Mouse (Mus musculus): Measurements from ENCODE around the gene Epha4. TPM values are rescaled to one million over a fixed set of nuclear protein-coding genes. Genes with fewer than 3 reads are reported as not detected.

Epha4 gene
- polyA plus RNA-seq, 1 experiment from 2014 or later, result 12.0 TPM

DNA sequence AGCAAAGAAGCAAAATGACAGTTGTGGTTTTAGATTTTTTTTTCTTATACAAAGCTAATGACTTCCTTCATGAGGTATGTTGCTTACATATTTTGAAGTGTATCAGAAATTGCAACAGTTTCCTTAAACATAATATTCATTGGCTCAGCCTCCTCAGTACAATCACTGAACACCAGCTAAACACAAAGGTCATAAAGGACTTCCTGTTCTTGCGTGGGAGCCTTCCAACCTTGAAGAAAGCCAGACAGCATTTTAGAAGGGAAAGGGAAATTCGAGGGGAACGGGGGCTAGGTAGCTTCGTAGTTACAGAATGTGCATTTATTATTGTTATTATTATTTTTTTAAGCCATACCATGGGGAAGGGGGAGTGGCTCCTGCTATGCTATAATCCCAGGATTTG is 76.2 kb downstream of the Epha4 start:
- Histone ChIP-seq H3K9ac (ENCODE audit: low read depth, low read length) (no peak overlapping the region), H3K4me3 (replicated peaks; ENCODE audit: low read depth, low read length) (no peak overlapping the region), H3K36me3 (ENCODE audit: insufficient read depth, low read length) (no peaks in the 10 kb centered on the region), H3K4me1 (replicated peaks; ENCODE audit: insufficient read depth, low read length) (peaks cover 9% of the 10 kb centered on the region; the same call in 1 of the 2 replicates), H3K27ac (no peak overlapping the region), H3K4me2 (ENCODE audit: low read length) (no peak overlapping the region), H3K9me3 (replicated peaks; ENCODE audit: low read length) (no peaks in the 10 kb centered on the region), H3K27me3 (ENCODE audit: insufficient read depth, low read length) (no peaks in the 10 kb centered on the region)
- 9% methylated on average over 4 of the region's 4 CpGs for WGBS
- peak; percentile 32 for DNase-seq (ENCODE audit: low spot score)
- no peak for TF ChIP-seq CTCF (IDR thresholded peaks at IDR 0.05; ENCODE audit: low read depth)
- no peak for ATAC-seq (replicated peaks; ENCODE audit: low FRiP score, low read depth)

DNA sequence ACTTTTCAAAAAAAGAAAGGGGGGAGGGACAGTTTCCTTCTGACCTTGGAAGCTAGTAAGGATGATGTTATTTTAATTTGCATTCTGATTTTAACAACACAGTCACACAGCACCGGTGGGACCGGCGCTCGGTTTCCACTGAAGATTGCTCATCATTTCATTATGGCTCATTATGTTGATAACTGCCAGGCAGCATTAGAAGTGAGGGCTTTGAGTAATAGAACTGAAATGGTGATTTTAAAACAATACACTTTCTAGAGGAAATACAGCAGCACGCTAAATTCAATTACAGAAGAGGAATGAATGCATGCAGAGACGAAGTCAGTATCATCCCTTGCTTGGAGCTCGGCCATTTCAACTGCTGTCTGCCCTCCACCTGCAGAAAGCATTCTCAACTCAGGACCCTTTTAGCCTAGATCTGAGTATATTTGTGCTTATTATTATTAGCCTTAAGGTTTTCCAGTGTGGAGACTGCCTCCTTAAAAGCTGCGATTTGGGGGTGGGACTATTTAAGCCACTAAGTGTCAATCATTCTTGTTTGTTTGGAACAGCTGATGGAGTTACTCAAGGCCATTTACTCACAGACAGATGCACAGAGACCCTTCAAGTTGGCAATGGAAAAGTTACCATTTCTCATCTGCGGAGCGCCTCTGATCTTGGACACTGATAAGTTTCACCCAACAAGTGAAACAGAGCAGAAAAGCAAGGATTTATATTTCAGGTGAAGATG is 76.8 kb downstream of the Epha4 start:
- no peak for DNase-seq (ENCODE audit: low spot score)
- Histone ChIP-seq H3K9me3 (replicated peaks; ENCODE audit: low read length) (no peaks in the 10 kb centered on the region), H3K4me3 (replicated peaks; ENCODE audit: low read depth, low read length) (no peak overlapping the region), H3K36me3 (ENCODE audit: insufficient read depth, low read length) (no peaks in the 10 kb centered on the region), H3K4me1 (replicated peaks; ENCODE audit: insufficient read depth, low read length) (peaks cover 9% of the 10 kb centered on the region; the same call in 1 of the 2 replicates), H3K27me3 (ENCODE audit: insufficient read depth, low read length) (no peaks in the 10 kb centered on the region), H3K27ac (no peak overlapping the region), H3K4me2 (ENCODE audit: low read length) (no peak overlapping the region), H3K9ac (ENCODE audit: low read depth, low read length) (no peak overlapping the region)
- WGBS, result 76% methylated on average over 10 of the region's 10 CpGs
- ATAC-seq (replicated peaks; ENCODE audit: low FRiP score, low read depth), result no peak
- TF ChIP-seq CTCF (IDR thresholded peaks at IDR 0.05; ENCODE audit: low read depth), result no peak

DNA sequence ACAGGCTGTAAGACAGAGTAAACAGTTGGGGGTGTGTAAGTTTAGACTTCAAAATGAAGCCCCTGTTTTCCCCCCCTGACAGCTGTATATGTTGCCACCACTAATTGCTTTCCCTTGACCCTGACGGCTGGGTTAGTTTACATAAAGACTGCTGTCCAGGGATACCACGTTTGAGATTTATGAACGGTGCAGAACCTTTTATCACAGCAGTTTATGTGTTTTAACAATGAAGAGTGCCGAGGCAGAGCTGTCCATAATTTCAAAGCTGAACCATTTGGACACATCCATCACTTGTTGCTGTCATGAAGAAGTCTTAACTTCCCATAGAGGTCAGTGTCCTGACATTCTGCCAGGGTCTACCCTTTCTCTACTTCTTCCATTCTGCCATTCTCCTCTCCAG is 79.8 kb downstream of the Epha4 start:
- no peak overlapping the region for H3K4me2 ChIP-seq (ENCODE audit: low read length)
- 16% methylated on average over 4 of the region's 4 CpGs for WGBS
- no peak for DNase-seq (ENCODE audit: low spot score)
- 0 out of 2 replicates have a peak, but pooled peaks cover 7% of the 10 kb centered on the region for H3K4me1 ChIP-seq (replicated peaks; ENCODE audit: insufficient read depth, low read length)
- H3K27ac ChIP-seq, result no peak overlapping the region
- no peak overlapping the region for H3K9ac ChIP-seq (ENCODE audit: low read depth, low read length)
- no peak for ATAC-seq (replicated peaks; ENCODE audit: low FRiP score, low read depth)
- no peaks in the 10 kb centered on the region for H3K9me3 ChIP-seq (replicated peaks; ENCODE audit: low read length)
- H3K27me3 ChIP-seq (ENCODE audit: insufficient read depth, low read length), result no peaks in the 10 kb centered on the region
- no peaks in the 10 kb centered on the region for H3K36me3 ChIP-seq (ENCODE audit: insufficient read depth, low read length)
- TF ChIP-seq CTCF (IDR thresholded peaks at IDR 0.05; ENCODE audit: low read depth), result no peak
- H3K4me3 ChIP-seq (replicated peaks; ENCODE audit: low read depth, low read length), result no peak overlapping the region

DNA sequence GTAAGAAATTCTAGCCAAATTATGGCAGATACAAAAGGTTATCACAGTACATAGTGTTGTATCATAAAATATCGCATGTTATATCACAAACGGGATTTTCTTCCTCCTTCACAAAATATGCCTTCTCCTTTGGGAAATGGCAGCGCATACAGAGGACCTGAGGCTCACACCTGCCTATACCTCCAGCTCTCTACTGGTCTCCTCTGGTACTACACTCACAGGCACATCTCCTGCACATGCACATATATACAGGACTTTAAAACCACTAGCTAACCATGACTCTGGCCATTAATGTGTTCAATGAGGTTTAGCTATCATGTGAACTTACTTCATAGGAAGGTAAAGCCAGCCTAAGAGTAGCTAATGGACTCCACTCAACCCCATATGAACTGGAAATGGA is 81.7 kb downstream of the Epha4 start:
- no peak overlapping the region for H3K4me2 ChIP-seq (ENCODE audit: low read length)
- TF ChIP-seq CTCF (IDR thresholded peaks at IDR 0.05; ENCODE audit: low read depth), result no peak
- H3K4me3 ChIP-seq (replicated peaks; ENCODE audit: low read depth, low read length), result no peak overlapping the region
- ATAC-seq (replicated peaks; ENCODE audit: low FRiP score, low read depth) (no peak), DNase-seq (ENCODE audit: low spot score) (no peak)
- no peaks in the 10 kb centered on the region for H3K36me3 ChIP-seq (ENCODE audit: insufficient read depth, low read length)
- no peak overlapping the region for H3K27ac ChIP-seq
- H3K9me3 ChIP-seq (replicated peaks; ENCODE audit: low read length), result no peaks in the 10 kb centered on the region
- H3K4me1 ChIP-seq (replicated peaks; ENCODE audit: insufficient read depth, low read length), result 0 out of 2 replicates have a peak, but pooled peaks cover 7% of the 10 kb centered on the region
- no peak overlapping the region for H3K9ac ChIP-seq (ENCODE audit: low read depth, low read length)
- 87% methylated on average over 3 of the region's 3 CpGs for WGBS
- no peaks in the 10 kb centered on the region for H3K27me3 ChIP-seq (ENCODE audit: insufficient read depth, low read length)

DNA sequence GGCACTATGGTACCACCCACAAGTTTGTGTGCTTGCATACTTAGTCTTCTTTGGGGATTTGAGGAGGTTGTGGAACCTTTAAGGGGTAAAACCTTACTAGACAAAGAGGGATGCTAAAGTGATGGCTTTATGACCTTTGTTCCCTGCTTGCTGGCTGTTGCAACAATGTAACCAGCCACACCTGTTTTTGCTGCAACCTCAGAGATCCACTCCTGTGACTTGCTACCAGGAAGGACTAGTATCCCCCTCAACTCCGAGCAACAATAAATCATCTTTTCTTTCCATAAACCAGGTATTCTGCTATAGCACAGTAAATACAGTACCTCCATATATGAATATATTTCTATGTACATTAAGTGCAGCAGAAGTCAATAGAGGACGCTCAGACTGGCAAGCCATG is 82.4 kb downstream of the Epha4 start:
- 0 out of 2 replicates have a peak, but pooled peaks cover 7% of the 10 kb centered on the region for H3K4me1 ChIP-seq (replicated peaks; ENCODE audit: insufficient read depth, low read length)
- H3K9me3 ChIP-seq (replicated peaks; ENCODE audit: low read length), result no peaks in the 10 kb centered on the region
- WGBS, result 91% methylated on average over 2 of the region's 2 CpGs
- no peak for TF ChIP-seq CTCF (IDR thresholded peaks at IDR 0.05; ENCODE audit: low read depth)
- H3K27ac ChIP-seq, result no peak overlapping the region
- ATAC-seq (replicated peaks; ENCODE audit: low FRiP score, low read depth) (no peak), DNase-seq (ENCODE audit: low spot score) (no peak)
- H3K4me2 ChIP-seq (ENCODE audit: low read length), result no peak overlapping the region
- no peak overlapping the region for H3K4me3 ChIP-seq (replicated peaks; ENCODE audit: low read depth, low read length)
- no peaks in the 10 kb centered on the region for H3K36me3 ChIP-seq (ENCODE audit: insufficient read depth, low read length)
- H3K27me3 ChIP-seq (ENCODE audit: insufficient read depth, low read length), result no peaks in the 10 kb centered on the region
- no peak overlapping the region for H3K9ac ChIP-seq (ENCODE audit: low read depth, low read length)

DNA sequence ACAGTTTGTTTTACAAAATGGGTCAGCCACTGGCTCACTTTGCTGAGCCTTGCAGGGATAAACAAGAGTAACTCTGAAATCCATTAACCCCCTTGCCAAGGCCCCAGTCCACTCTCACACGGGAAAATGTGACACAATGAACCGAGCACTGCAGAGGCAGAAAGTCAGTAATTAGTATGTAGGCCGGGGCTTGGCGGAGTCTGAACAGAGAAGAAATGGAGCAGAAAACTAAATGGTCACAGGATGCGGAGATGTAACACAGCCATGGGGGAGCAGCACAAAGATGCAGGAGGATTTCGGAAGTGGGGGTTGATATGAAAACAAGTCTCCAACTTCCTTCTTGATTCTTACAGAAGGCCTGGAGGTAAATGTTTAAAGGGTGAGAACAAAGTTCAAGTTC is 85.7 kb downstream of the Epha4 start:
- Histone ChIP-seq H3K27me3 (ENCODE audit: insufficient read depth, low read length) (no peaks in the 10 kb centered on the region), H3K27ac (no peak overlapping the region), H3K9me3 (replicated peaks; ENCODE audit: low read length) (no peaks in the 10 kb centered on the region), H3K4me1 (replicated peaks; ENCODE audit: insufficient read depth, low read length) (0 out of 2 replicates have a peak, but pooled peaks cover 4% of the 10 kb centered on the region), H3K4me3 (replicated peaks; ENCODE audit: low read depth, low read length) (no peak overlapping the region), H3K4me2 (ENCODE audit: low read length) (no peak overlapping the region), H3K36me3 (ENCODE audit: insufficient read depth, low read length) (peaks cover 6% of the 10 kb centered on the region; the same call in 1 of the 2 replicates), H3K9ac (ENCODE audit: low read depth, low read length) (no peak overlapping the region)
- peak; percentile 21 for DNase-seq (ENCODE audit: low spot score)
- TF ChIP-seq CTCF (IDR thresholded peaks at IDR 0.05; ENCODE audit: low read depth), result no peak
- 44% methylated on average over 6 of the region's 6 CpGs for WGBS
- ATAC-seq (replicated peaks; ENCODE audit: low FRiP score, low read depth), result no peak
